Mouse (Mus musculus): ENCODE measurements around the gene Tm9sf3. TPM values are rescaled to one million over a fixed set of nuclear protein-coding genes. Genes with fewer than 3 reads are reported as not detected.

Gene Tm9sf3
- polyA plus RNA-seq, 1 experiment from 2014 or later = 146 TPM

Other genes with a start within 250 kb of the Tm9sf3 start
- 0.14 TPM in 1 of 2 replicates, not detected in the other for gene Dntt, start 234.7 kb downstream of the Tm9sf3 start, polyA plus RNA-seq (2016; fragmentation: Nextera tagmentation; extraction: Ambion mirVana)
- gene Opalin, start 186.9 kb downstream of the Tm9sf3 start, polyA plus RNA-seq (2016; fragmentation: Nextera tagmentation; extraction: Ambion mirVana) = not detected in 2 replicates
- gene Tll2, start 57.2 kb downstream of the Tm9sf3 start, polyA plus RNA-seq (2016; fragmentation: Nextera tagmentation; extraction: Ambion mirVana) = 0.66 and 0.93 TPM in 2 replicates
- gene Pik3ap1, start 121.1 kb upstream of the Tm9sf3 start, polyA plus RNA-seq (2016; fragmentation: Nextera tagmentation; extraction: Ambion mirVana) = 2.5 and 2.9 TPM in 2 replicates
- gene Lcor, start 218.6 kb upstream of the Tm9sf3 start, polyA plus RNA-seq (2016; fragmentation: Nextera tagmentation; extraction: Ambion mirVana) = 37.2 and 40.5 TPM in 2 replicates

Data from hindbrain, embryonic 12.5 days (tissue).